Mouse (Mus musculus) layer of hippocampus, adult 9-11 months (tissue): Measurements from ENCODE around the gene Os9.
"Not testable (repeated sequence)": the region's sequence is repeated elsewhere in the genome, so short reads cannot be mapped to it uniquely, and the experiment has no call there.

Experiments used
- DNase-seq: peaks from one replicate; pipeline ENCODE4 v3.0.0; 2022

Gene Os9

DNA sequence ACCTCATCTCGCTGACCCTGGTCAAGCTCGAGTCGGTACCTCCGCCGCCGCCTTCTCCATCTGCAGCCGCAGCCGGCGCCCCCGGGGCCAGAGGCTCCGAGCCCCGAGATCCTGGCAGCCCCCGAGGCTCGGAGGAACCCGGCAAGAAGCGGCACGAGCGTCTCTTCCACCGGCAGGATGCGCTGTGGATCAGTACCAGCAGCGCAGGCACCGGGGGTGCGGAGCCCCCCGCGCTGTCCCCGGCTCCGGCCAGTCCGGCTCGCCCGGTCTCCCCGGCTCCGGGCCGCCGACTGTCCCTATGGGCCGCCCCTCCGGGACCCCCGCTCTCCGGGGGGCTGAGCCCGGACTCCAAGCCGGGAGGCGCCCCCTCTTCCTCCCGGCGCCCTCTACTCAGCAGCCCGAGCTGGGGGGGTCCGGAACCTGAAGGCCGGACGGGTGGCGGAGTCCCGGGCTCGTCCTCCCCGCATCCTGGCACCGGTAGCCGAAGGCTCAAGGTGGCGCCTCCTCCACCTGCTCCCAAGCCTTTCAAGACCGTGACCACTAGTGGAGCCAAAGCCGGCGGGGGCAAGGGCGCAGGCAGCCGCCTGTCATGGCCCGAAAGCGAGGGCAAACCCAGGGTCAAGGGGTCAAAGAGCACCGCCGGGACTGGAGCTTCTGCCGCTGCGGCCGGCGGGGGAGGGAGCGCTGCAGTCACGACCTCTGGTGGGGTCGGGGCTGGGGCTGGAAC, 41.1 kb downstream of the Os9 start:
- no peak for DNase-seq

DNA sequence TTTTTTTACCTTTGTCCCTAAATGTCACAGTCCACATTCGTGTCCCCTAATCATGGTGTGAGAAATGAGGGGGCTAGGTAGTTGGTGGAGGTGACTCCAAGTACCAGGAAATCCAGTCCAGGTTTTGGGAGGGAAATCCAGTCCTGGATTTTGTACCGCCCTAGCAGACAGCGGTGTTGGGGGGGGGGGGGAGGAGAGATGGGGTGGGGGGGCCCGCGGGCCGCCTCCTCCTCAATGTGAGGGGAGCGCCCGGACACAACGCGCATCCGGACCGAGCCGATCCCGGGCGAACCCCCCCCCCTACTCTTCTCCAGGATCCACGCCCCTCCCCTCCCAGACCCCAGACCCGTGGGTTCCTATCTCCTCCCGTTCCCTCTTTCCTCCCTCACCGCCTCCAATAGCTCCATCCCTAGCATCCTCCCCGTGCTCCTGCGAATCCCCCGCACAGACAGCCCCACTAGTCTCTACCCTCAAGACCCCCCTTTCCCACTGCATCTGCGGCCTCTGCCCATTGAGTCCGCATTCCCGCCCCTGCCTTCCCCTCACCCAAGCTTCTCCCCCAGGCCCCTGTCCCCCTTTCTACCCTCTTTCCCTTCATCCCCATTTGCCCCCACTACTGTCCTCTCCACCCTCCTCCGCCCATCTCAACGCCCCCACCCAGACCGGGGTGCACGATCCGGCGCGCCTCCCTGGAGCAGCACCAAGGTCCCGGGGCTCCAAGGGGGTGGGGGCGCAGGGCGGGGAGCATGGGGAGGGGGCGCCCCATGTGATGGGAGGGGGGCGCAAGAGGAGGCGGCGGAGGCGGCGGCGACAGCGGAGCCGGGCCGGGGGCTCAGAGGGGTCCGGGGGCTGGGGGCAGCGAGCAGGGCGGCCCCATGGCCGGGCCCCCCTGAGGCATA, 42.0 kb downstream of the Os9 start:
- DNase-seq, result no peak

DNA sequence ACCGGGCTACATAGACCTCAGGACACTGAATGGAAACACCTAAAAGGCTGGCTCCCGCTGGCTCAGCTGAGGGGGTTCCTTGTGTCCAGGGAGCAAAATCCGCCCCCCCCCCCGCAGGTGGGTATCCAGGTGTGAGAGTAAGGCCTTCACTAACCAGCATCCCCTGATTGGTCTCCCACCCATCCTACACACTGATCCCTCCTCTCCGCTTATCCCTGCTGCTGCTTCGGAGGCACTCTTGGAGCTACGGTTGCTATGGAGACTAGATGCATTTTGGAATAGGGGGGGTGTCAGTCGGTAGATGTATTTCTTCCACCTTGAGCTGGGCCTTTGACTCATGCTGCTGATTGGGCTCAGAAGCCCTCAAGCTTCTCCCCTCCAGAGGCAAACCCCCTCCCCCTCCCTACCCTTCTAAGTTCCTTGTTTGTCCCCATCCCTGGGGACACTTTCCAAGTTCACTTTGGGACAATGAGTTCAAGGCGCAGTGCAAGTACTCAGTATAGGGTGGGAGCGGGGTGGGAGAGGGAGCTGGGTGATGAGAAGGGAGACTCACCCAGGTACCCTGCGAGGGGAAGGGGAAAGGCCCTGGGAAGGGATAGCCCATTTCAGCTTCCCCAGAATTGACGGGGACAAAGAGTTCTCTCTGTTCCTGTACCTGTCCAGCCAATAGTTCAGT, 42.8 kb downstream of the Os9 start:
- DNase-seq, result peak; percentile 83

DNA sequence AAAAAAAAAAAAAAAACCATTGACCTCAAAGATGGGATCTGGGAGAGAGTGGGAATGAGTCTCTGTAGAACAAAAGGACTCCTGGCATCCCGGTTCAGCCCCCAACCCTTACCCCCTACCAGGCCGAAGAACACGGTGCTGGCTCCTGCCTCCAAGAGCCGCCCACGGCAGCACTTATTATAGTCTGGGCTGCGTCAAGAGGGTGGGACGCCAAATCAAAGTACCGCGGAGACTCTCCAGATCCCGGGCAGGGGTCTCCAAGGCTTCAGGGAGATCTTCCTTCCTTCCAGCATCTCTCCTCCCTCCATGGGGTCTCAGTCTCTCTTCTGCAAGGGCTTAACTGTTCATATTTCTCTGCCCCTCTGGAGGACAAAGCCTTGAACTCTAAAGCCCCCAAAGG, 43.4 kb downstream of the Os9 start:
- DNase-seq, result no peak

DNA sequence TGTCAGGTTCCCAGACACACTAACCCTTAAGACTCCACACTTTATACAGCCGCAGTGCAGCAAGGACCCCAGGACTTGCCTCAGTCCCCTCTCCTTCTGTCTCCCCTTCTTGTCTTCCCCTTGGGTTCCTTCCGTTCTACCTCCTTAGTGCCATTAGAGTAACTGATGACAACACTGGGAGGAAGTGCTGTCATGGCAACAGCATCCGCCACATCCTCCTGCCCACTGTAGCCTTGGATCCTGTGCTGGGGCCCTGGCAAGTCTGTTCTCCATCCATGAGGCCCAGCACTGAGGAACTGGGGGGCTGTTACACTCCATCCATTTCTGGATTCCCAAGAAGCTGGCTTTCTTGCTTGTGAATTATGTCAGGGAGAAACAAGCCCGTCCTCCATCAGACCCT, 44.8 kb downstream of the Os9 start:
- DNase-seq, result no peak

DNA sequence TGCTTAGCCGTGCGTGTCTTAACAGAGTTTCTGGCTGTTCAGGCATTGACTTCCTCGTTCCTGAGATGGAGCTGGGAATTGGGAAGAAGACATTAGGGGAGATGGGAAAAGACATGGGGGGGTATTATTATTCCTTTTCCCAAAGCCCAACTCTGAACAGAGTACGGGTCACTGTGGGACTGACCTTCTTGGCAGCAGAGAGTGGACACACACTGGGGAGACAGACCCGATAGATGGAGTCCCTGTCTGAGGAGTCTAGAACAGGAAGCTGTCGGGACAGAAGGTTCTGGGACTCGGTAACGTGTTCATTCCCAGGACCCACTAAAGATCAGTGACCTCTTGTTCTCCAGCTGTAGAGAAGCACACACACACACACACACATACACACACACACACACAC, 45.3 kb downstream of the Os9 start:
- no peak for DNase-seq

DNA sequence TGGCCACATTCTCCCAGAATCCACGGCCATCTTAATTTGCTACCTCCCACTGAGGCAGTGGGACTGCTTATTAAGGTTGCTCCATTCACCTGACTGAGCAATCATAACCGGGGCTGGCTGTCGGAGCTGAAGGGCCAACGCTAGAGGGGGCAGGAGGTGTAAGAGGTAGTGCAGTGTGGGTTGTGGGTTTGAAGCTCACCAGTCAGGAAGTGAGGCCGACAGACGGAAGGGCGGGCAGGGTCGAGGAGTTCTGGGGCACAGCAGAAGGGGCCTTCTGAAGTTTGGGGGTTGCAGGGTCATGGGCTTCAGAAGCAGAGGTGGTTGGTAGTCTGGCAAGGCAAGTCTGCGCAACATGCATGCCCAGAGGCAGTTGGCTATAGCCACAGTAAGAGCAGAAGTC, 45.9 kb downstream of the Os9 start, which contains the start of gene Agap2:
Gene Agap2 (plus strand): TSS at position 205 of the 400 bp plus-strand sequence.
- no peak for DNase-seq

DNA sequence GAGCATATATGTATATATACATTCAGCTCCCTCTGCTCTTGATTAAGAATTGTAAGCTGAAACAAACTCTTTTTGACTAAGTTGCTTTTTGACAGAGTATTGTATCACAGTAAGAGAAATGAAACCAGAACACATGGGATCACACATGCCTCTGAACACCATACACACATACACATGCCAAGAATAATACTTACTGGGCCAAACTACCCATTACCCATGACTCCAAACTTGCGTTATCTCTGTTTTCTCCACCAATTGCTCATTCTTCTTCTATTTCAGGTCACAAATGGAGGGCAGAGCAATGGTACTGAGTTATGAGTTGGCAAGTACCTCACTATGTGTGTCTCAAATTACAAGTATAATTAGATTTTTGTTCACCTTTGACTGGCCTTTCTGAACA, 47.0 kb downstream of the Os9 start:
- no peak for DNase-seq

DNA sequence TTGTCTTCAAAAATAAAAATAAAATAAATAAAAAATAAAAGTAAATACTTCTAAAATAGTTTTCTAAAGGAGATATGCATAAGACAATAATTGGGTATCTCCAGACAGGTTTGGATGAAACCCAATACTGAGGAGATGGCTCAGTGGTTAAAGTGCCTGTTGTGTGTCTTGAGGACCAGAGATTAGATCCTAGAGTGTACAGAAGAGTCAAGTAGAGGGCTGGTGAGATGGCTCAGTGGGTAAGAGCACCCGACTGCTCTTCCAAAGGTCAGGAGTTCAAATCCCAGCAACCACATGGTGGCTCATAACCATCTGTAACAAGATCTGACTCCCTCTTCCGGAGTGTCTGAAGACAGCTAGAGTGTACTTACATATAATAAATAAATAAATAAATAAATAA, 48.0 kb downstream of the Os9 start:
- not testable (repeated sequence) for DNase-seq

DNA sequence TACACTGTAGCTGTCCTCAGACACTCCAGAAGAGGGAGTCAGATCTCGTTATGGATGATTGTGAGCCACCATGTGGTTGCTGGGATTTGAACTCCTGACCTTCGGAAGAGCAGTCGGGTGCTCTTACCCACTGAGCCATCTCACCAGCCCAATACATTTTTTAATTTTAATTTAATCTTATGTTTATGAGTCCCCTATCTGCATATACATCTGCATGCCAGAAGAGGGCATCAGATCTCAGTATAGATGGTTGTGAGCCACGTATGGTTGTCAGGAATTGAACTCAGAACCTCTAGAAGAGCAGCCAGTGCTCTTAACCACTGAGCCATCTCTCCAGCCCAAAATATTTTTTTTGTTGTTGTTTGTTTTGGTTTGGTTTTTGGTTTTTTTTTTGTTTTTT, 48.7 kb downstream of the Os9 start:
- not testable (repeated sequence) for DNase-seq

DNA sequence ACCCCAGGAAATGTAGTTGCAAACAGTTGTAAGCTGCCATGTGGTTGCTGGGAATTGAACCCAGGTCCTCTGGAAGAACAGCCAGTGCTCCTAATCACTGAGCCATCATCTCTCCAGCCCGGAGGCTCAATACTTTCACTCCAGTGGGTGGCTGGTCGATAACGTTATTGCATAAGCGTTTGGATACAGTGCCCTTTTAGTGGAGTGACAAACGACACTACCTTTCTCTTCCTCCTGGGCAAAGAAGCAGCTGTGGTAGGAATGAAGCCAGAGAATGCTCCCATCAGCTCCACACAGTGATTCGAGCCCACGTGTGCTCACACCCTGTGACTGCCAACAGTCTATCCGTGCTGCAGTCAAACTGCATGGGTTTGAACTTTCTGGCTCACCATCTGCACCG, 49.7 kb downstream of the Os9 start:
- no peak for DNase-seq

DNA sequence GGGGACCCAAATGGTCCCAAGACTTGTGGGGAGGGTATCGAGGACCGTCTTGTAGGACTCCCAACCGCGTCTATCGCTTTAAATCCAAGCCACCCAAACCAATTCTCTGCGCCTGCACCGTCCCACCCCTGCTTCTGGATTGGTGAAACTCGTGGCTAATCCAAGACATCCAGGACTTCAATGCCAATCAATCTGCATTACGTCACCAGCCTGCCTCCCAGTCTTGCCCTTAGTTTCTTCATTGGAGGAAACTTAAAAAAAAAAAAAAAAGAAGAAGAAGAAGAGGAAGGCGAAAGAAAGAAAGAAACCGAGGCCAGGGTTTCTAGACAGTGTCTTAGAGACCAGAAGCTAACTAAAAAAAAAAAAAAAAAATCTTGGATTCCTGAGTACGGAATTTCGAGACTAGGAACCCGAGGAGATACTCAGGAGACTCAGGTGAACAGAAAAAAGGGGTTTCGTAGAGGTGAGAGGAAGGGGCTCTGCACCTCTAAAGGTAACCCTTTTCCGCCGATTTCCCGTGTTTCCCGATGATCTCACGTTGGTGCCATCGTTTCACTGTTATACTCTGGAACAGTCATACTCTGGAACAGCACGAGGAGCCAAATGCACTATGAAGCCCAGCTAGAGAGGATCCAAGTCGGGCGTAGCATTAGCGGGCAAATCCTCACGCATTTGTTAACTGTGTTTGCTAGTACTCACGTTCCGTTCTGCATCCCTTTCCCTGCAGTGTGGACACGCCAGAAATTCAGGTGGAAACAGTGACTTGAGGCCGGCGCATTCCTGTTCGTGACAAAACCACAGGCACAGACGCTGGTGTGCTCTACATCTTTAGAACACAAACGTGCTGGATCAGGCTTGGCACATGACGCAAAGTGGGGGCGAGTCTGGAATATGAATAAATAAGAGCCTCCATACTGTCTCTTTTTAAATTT, 50.5 kb downstream of the Os9 start, which contains the start of gene Tspan31:
Gene Tspan31 (minus strand): TSS at position 75 of the 932 bp plus-strand sequence.
- peak; percentile 97 for DNase-seq

DNA sequence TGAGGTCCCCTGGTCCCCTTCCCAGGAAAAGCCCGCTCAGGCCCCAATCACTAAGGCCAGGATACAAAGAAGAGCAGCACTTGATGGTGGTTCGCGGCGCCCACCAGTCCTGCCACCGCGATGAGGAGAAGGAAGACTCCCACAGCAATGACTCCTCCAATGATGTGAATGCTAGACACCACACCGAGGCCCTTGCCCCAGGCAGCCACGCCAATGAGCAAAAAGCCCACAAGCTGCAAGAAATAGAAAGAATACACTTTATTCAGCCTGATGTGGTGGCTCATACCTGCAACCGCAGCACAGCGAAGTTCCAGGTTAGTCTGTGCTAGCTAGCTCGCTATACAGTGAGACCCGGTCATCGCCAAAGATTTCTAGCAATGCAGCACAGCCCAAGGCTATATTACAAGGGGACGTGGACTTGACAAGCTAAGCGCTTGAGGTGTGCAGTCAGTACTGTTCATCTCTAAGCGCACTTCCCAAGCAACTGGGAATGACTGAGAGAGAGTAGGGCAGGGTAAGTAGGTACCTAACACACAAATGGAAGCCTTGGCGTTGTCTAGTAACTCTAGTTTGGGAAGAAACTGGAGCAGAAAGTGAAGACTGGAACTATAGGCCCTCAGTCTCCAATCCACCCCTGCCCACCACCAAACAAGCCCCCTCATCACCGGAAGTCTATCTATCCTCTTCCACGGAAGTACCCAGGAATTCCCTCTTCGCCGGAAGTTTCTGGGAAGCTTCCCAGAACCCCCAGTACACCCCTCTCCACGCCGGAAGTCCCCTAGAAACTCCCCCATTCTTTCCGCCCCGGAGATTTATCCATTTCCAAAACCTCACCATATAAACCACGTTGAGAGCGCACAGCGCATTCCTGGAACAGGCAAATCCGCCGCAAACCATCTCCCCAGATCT, 51.4 kb downstream of the Os9 start:
- no peak for DNase-seq

DNA sequence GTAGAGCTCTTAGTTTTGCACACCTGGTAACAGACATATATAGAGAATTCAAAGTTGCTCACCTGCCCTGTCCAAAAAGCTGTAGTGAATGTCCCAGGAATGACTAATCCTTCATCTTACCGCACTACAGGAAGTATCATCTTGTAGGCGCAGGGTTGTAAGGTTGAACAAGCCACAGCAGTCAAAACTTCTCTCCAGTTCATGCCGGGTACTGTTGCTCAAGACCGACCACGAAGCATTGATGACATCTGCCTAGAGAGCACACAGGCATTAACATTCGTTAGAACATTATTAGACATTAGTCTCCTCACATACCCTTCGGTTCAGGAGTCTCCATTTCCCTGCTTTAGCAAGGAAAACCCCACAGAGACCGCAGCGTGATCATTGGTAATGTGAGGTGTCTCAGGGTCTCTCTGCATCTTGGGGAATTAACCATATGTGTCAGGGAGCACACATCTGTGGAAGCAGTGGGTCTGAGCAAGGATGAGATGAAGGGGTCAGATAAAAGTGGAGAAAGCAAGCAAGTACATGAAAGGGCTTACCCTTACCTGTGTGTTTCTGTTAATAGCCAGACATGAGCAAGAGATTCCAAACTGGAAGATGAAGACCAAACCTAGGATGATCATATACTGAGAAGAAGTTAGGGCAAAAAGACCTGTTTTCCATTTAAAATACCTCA, 52.4 kb downstream of the Os9 start:
- no peak for DNase-seq

DNA sequence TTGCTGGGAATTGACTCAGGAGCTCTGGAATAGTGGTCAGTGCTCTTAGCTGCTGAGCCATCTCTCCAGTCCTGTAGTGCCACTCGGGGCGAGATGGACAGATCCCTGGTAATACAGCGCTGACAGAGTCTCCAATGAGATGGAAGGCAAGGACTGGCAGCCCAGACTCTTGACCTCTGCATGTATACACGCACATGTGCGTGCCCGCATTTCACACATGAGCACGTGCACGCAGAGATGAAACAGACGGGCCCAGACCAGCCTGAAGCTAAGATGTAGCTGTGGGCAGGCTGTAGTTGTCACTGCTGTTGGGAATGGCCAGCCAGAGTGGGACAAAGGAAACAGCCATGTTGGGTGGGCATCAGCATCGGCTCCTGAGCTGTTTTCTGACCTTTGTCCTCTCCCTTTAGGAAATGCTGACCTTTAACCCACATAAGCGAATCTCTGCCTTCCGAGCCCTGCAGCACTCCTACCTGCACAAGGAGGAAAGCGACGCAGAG, 54.4 kb downstream of the Os9 start:
- DNase-seq, result no peak

DNA sequence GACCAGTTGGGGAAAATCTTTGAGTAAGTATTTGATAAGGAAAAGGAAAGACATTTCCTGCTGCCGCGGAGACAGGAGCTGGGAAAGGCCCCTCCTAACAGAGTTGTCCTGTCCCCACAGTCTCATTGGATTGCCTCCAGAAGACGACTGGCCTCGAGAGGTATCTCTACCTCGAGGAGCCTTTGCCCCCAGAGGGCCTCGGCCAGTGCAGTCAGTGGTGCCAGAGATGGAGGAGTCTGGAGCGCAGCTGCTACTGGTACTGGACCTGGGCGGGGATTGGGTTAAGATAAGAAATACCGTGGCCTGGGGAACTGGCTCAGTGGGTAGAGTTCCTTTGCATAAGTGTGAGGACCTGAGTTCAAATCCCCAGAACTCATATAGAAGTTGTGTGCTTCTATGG, 55.0 kb downstream of the Os9 start:
- DNase-seq, result no peak

DNA sequence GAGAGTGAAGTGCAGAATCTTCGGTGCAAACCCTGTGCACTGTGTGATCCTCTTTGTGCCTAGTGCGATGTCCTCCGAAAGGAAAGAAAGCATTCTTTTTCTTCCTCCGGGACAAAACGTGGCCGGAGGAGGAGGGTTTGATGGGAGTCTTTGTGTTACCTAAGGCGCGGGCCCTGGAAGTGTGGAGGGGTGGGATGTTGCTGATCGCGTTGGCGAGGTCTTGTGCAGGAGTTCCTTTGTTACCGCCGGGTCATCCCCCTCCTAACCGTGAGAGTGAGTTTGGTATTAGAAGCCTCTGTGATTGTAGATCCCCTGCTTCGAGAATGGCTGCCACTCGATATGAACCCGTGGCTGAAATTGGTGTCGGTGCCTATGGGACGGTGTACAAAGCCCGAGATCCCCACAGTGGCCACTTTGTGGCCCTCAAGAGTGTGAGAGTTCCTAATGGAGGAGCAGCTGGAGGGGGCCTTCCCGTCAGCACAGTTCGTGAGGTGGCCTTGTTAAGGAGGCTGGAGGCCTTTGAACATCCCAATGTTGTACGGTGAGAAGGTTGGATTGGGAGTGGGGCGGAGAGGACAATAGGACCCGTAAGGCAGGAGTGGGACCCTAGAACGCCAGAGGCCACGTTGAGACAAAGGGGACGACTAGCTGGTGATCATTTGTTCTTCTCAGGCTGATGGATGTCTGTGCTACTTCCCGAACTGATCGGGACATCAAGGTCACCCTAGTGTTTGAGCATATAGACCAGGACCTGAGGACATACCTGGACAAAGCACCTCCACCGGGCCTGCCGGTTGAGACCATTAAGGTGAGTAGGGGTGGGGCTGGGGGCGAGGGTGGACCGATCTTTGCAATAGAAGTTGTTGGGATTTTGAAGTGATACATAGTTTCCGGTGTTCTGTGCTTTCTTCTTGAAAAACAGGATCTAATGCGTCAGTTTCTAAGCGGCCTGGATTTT, 56.7 kb downstream of the Os9 start:
- DNase-seq, result no peak

DNA sequence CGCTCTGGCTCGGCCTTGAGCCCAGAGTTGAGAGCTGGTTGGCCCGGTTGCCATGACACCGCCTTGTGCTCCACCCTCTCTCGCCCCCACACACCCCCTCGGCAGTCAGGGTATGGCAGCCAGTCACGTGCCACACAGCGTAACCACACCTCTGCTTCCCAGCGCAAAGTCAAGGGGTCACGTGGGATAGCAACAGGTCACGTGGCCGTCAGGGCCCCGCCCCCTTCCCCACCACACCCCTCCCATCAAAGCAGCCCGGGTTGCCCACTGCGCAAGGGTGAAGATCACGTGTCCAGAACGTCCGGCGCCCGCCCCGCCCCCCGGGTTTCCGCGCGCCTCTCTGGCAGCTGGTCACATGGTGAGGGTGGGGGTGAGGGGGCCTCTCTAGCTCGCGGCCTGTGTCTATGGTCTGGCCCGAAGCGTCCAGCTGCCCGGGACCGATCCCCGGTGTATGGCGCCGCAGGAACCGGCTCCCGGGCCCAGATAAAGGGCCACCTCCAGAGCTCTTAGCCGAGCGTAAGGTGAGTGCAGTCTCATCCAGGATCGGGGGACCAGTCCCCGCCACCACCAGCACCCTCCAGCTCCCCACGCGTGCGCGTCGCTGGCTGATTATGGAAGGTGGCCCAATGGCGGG, 57.6 kb downstream of the Os9 start, which contains the start of gene Cdk4:
Gene Cdk4 (plus strand): TSS at position 296 of the 634 bp plus-strand sequence.
- DNase-seq, result peak; percentile 99

DNA sequence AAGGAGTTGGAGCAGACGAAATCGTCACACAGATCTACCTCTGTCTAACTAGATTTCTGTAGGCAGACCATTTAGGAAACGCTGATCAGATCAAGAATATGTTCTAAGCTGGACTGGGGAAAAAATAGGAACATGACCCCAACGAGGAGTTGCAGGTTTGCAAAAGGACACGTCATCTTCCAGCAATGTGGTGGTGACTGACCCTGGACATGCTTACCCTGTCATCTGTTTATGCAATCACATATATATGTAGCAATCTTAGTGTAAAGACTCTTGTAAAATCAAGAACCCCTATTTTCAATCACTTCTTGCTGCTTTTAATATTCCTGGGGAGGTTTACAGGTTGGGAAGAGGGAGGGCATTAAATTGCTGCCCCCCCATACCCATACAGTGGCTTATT, 58.4 kb downstream of the Os9 start:
- DNase-seq, result no peak
